Mouse (Mus musculus) fibroblast of lung, adult 2 months (primary cell): Measurements from ENCODE around the gene Sh3gl2.

Experiments
- DNase-seq: peaks from one replicate; pipeline ENCODE4 v3.0.0-alpha.2; 2011; ENCODE audit warnings: low read depth

Gene Sh3gl2

DNA sequence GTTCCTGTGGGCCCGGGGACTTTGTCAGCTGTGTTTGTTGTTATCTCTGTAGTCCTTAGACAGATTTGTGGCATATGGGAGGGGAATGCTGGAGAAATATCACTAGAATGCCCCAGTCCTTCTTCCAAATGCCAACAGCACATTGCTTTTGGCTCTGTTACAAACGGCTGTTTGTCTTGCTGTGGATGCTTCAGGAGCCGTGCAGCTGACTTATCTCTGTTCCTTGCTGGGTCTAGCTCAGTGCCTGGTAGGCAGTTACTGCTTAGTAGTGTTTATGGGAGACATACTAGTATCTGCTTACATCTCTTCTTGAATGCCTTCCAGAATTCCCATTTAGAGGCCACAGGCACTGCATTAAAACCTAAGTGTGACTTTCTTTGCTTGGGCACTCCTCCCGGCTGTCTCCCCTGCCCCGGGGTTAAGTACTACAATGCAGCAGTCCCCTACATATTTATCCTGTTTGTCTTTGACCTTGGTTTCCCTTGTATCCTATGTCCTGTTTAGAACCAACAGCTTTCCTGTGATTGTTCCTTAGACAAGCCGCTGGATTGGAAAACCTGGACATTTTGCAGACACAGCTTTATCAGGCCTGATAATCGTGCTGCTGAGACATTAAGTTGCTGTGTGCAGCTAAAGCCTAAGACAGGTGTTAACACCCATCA, 101.1 kb downstream of the Sh3gl2 start:
- no peak for DNase-seq

DNA sequence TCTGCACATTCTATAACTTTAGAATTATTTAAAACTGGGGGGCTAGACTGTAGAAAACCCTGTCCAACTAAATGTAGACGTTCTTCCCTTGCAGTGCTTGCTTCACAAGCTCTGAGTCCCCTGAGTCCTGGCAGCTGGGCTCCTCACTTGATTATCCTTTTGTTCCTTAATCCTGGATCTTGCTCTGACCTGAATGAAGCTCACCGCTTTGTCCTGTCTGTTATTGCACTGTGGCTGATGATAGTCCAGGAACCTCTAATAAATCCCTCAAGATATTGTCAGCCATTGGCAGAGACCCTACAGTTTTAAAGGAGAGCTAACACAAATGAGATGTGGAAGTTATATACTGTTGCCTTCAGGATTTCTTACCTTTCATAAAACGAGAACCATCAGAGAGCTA, 114.2 kb downstream of the Sh3gl2 start:
- DNase-seq = no peak

DNA sequence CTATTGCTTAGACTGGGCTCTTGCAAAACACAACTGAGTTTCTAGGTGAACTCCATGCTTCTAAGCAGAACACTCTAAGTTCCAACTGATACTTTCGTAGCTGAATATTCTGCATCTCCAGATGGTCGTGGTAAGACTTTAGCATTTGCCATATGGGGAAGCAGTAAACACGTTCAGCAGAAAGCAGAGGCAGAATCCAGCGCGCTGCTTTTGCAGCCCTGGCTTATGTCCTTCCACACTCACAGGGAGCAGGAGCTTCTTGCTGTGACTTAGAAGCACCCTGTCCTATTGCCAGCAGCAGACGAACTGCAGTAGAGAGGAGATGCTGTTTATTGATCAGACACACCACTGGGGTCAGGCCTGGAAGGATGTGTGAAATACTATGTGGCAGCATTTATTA, 120.5 kb downstream of the Sh3gl2 start:
- no peak for DNase-seq

DNA sequence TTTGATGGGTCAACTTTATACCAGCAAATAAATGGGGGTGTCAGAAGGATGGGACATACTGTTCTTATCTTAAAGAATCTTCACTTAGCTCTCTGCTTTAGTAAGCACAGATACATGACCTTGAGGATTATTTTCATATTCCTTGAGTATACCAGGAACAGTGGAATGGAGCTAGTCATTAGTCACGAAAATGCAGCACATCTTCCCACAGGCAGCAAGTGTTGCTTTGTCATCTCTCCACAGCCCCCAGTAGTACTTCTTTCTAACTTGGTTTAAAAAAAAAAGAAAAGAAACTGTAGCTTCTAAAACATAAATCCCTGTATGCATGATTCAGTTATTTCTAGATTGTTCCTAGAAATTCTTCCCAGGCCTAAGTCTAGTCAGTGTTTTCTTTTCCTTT, 121.1 kb downstream of the Sh3gl2 start:
- DNase-seq = no peak

DNA sequence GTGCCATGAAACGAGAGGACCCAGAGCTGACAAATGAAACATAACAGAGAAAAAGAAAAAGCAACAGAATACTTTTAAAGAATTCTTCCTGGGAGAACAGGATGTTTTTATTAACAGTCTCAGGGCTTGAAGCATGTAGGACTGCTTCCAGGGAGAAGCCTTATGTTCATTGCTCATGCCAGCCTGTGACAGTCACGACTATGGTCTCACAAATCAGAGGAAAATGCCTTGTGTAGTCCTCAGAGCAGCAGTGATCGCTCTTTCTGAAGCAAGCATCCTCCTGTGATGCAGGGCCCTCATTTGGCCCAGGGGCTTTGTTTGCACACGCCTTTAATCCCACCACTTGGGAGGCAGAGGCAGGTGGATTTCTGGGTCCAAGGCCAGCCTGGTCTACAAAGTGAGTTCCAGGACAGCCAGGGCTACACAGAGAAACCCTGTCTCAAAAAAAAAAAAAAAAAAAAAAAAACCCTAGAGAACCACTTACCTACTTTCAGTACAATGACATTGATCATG, 129.8 kb downstream of the Sh3gl2 start:
- DNase-seq = no peak

DNA sequence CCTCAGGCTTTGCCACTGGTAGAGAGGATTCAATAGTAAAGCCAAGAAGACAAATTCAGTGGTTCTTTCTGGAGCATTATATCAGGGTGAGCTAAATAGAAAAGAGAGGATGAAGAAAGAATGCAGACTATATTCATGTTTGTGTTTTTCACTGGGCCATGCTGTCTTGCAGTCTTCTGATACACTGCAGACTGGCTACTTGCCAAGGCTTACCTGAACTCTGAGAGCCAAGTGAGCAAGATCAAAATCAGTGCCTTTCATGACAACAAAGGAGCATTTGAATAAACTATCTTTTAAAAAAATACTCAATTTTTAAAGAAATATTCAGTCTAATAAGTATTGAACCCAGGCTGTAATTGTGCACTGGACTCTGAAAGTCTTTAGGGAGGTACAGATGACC, 131.4 kb downstream of the Sh3gl2 start:
- DNase-seq = no peak

DNA sequence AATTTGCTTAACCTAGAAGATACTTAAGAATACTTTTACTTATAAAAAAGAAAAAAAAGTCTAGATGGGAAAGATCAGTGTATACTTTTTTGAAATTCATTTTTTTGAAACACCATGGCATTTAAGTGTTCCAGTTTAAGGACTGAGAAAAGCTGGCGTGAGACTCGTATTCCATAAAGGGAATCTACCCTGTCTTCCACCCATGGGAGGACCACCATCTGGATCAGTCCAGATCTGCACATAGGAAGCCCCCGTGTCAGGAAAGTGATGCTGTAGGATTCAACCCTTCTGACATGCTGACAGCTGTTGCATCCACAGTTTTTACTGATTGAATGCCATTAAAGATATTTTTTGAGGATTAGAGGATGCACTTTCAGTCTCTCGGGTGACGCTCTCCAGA, 134.2 kb downstream of the Sh3gl2 start:
- DNase-seq = no peak

DNA sequence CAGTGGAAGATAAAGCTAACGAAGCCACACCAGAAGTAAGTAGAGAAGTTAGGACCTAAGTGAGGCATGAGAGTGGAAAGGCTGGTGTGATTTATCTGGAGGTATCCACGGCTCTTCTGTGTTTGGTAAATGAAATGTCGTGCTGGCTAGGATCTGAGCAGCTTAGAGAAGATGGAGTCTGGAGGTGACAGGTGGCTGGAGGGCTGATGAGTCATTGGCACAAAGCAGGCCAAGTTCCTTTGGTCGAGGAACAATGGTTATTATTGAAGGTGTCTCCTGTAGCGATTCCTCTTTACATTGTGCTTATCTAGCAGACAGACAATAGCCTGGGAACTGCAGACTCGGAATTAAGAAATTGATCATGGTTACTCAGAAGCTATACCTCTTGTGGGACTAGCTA, 135.8 kb downstream of the Sh3gl2 start:
- DNase-seq = no peak

DNA sequence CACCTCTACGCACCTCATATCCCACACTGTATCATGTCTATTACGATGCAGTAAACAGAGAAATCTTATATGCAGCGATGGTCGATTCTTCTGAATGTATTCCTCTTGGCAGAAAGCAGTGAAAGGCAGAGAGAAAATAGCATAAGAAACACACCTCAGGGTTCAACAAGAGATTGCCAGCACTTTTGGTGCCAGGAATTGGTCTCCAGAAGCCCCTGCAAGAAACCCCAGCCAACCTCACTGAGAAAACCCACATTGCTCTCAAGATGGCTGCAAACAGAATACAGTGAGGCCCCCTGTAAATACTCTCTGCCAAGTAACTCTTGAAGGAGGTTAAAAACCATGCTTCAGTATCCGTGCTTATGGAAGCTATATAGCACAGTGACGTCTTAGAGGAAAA, 141.0 kb downstream of the Sh3gl2 start:
- no peak for DNase-seq

DNA sequence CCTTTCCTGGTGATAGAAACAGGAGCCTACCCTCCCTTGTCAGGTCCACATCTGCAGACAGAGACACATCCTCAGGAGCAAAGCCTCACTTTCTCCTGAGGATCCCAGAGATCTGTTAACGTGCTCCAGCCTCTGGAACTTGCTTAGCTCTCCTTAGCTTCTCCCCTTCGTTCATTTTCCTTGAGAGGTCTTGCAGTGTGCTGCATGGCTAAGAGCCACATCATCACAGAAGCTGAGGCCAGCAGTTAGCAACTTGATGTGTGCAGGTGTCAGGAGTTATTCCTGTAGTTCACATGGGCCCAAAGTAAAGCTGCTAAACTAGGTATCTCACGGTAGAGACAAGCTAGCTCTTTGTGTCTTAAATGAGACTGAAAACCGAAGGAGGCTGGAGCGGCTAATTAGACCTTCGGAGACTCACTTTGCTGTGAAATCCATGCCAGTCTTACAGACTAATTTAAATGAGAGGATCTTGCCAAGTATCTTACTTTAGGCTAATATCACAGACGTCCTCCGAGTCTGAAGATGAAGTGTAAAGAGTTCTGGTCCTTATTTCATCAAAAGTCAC, 143.2 kb downstream of the Sh3gl2 start:
- no peak for DNase-seq

DNA sequence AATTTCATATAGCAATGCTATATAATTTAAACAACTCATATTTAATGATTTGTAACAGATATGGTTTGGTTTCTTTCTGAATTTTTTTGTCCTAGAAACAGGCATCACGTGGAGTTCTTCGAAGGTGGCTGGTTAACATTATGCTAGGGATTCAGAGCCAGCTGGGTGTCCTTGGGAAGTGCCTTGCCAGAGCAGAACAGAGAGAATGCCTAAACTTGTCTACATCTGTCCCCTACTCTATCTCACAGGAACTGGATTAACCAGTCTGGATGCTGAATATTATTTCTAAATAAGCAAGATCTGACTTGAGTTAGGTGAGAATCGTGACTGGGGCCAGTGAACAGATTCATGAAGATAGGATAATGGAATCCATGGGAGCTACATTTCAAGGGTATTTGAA, 157.7 kb downstream of the Sh3gl2 start:
- no peak for DNase-seq

DNA sequence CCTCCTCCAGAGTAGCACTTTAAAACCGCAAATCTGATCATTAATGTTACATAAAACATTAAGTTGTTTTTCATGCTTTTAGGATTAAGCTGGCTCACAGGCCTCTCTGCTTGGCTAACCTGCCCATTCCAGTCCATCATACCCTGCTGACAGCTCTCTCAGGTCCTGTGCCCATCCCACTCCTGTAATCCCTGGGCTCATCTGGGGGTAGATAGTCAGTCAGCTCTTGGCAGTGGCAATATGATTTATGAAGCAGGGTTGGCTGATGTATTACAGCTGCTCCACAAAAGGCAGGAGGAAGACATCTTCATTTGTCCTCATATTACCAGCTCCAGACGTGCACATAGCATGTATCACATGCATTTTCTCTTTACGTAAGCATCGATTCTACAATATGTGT, 158.3 kb downstream of the Sh3gl2 start:
- DNase-seq = no peak

DNA sequence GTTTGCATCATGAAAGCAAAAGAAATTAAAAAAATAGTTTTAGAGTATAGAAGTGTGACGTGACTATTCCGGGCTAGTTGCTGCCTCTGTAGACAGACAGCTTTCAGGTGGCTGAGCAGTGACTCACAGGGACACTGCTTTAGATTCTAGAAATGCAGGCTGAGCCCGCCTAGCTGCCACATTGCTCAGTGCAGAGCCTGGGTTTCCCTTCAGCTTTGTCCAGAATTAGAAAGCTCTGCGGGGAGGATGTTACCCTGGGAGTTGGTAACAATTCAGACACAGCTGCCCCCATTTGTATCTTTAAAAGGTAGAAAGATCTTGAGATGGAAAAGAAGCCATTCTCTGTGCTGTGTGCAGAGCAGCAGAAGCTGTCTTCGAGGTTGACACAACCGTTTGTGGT, 166.1 kb downstream of the Sh3gl2 start:
- DNase-seq = no peak

DNA sequence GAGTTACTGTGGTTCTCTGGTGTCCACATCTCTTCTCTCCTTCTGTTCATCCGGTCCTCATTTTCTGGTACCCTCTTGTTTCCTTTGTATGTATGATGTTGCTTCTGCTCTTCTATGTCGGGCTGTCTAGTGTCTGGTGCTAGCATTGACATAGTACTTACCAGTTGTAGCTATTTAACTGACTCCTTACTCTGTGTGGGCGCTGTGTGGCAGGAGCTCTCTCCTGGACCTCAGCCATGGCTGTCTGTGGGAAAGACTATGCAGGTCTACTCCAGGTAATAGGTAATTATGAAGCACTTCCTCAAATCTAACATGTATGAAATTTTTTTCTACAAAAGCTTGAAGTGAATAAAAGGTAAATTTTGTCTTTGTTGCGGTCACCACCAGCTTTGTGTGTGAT, 169.9 kb downstream of the Sh3gl2 start:
- no peak for DNase-seq

DNA sequence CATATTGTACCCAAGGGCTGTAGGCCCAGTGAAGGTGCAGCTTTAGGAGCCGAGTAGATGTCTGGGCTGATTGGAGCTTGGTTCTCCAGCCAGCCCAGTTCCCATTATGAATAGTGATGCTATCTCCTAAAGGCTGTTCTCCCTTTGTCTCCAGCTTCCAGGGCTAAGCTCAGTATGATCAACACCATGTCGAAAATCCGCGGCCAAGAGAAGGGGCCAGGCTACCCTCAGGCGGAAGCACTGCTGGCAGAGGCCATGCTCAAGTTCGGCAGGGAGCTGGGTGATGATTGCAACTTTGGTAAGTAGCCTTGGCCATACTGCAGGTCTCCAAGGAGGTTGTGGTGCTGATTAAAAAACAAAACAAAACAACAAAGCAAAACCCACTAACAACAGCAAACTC, 171.3 kb downstream of the Sh3gl2 start:
- no peak for DNase-seq

DNA sequence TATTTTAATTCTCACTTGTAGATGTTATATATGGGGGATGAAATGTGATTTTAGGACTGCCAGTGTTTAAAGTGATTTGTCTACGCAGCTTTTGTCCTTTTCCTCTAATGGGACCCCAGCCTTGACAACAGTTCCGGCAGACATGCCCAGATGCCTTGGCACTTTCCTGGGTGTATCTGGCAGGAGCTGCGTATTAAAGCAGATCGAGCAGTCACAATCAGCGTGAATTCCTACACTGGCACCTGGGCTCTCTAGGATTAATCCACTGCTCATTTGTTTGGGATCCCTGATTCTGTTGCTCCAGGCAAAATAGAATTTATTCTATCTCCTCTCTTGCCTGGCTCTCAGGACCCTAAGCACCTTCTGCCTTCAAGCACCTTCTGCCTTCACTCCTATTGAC, 171.7 kb downstream of the Sh3gl2 start:
- no peak for DNase-seq

DNA sequence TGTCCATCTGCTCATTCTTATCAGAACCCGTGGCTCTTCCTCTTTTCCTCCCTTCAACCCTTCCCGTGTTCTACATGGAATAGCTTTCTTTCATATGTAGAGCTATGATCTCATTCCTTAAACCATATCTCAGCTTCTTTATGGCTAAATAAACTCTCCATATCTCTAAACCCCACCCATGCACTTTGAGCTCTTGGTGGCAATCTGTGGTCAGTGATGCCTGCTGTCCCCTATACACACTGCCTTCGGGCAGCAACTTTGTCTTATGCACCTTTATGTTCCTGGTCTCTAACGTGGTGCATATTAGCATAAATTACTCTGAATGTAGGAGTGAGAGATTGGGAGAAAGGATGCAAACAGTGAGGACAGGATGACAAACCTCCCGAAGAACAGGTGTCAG, 180.3 kb downstream of the Sh3gl2 start:
- no peak for DNase-seq

DNA sequence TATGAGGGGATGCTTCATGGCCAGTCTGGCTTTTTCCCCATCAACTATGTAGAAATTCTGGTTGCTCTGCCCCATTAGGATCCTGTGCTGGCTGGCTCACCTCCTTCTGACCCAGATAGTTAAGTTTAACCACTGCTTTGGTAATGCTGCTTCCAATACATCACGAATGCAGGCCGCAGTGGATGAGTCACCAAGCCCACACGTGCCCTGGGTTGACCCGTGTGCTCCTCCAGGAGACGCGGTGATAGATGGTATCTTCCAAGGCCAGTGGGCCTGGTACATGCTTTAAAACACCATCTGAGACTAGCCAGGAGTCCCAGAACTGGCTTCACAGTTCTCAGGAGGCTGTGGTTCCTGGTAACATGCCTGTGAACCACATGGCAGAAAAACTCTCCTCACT, 182.8 kb downstream of the Sh3gl2 start:
- no peak for DNase-seq

DNA sequence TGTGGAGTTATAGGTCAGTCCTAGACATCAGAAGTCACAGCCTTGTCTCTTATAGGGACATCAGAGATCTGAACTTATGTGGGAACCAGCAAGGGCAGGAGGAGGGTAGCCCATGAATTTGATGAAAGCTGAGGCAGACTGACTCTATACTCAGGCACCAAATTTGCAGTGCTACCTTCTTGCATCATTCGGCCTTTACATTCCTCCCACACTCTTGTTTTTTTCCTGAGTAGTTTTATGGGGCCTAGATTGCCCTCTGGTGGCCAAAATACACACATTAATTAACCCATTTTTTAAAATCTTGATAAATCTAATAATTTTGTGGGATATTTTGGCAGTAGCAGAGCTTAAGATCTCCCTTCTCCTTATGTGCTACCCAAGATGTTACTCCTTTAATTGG, 186.9 kb downstream of the Sh3gl2 start:
- DNase-seq = no peak

DNA sequence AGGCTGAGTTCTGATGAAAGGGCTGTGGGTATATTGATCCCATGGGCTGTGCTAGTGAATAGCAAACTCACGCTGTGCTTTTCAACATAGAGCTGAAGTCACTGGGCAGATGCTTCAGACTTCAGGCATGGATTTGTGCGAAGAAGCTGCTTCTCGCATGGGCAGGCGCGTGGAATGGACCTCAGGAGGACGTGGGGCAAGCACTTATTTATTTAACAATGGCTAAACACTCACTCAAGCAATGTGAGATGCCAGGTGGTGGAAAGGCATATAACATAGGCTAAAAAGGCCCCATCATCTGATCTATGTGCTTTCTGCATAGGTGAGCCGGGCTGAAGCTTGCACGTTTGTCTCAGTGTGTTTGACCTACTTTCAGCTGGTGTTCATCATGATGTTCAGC, 193.8 kb downstream of the Sh3gl2 start:
- DNase-seq = no peak

DNA sequence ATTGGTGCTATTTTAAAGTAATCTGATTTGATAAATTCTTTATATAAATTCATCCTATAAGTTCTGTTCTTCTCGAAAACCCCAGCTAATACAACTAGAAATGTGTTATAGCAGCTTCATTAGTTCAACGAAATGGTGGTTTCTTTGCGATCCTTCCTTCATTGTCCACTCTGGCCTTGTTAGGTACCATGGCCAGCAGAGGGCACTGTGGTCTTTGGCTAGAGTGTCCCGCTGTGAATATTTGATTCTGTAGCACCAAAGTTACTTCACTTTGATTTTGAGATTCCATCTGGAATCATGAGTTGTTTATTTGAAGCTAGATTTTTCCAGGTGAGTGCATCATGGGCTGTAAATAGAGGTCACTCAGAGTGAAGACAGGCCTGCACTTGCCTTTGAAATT, 197.9 kb downstream of the Sh3gl2 start:
- DNase-seq = peak; percentile 15

DNA sequence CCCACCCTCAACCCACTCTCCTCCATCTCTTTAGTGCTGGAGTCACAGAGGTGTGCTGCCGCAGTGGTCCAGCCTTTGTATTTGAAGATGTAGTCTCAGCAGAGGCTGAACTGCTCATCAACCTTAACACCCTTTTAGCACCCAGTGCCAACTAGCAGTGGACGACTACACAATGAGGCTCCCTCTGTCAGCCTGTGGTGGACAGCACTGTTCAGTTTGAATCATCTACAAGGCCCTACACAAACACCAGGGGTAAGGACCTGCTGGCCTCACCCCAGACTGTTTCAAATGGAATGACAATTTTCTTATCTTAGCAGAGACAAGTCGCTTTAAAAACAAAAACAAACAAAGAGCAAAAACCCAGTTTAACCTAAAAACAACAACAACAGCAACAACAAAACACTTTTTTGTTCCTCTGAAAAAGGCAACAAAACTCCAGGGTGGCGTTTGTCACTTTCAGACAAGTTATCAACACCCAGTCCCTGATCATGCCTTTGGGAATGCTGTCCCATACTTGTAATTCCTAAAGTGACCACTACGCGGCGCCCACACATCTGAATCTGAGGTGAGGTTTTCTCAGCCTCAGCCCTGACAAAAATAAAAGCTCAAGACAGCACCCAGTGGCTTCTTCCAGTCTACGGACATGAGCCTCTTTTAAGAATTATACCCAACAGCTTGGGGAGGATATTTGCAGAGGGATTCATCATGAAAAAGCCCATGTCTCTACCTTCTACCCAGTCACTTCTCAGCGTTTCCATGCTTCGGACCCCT, 199.7 kb downstream of the Sh3gl2 start:
- DNase-seq = peak; percentile 14

DNA sequence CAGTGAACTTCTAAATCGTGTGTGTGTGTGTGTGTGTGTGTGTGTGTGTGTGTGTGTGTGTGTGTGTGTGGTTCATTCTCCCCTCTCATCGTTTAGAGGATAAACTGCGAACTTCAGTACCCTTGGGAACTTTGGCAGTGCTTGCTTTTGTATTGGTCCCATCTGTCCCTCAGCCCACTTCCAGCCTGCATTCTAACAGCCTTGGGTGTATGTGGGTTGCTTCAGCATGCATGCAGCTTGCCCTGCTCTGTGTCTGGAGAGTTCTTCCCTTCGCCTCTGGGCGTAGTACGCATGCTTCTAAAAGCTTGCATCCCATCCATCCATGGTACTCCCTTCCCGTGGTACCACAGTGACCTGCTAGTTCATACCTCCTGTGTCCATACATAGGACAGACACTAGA, 200.3 kb downstream of the Sh3gl2 start:
- no peak for DNase-seq

DNA sequence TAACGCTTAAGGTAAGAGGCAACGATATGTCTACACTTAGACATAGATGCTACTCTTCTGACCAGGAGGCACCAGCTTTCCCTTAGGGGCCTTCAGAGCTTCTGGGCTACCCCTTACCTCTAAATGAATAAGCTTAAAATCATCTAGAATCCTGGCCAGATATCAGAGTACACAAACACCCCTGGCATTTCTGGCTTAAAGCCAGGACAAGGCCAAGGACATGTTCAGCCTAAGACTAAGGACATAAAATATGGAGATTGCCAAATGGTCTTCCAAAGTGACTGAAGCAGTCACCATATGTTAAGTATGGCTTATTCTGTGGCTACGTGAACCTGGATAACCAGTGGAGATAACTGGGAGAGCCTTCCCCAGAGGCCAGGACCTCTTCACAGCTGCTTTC, 211.5 kb downstream of the Sh3gl2 start:
- no peak for DNase-seq
